Mouse (Mus musculus): Measurements from ENCODE around the gene Eftud2.

DNA sequence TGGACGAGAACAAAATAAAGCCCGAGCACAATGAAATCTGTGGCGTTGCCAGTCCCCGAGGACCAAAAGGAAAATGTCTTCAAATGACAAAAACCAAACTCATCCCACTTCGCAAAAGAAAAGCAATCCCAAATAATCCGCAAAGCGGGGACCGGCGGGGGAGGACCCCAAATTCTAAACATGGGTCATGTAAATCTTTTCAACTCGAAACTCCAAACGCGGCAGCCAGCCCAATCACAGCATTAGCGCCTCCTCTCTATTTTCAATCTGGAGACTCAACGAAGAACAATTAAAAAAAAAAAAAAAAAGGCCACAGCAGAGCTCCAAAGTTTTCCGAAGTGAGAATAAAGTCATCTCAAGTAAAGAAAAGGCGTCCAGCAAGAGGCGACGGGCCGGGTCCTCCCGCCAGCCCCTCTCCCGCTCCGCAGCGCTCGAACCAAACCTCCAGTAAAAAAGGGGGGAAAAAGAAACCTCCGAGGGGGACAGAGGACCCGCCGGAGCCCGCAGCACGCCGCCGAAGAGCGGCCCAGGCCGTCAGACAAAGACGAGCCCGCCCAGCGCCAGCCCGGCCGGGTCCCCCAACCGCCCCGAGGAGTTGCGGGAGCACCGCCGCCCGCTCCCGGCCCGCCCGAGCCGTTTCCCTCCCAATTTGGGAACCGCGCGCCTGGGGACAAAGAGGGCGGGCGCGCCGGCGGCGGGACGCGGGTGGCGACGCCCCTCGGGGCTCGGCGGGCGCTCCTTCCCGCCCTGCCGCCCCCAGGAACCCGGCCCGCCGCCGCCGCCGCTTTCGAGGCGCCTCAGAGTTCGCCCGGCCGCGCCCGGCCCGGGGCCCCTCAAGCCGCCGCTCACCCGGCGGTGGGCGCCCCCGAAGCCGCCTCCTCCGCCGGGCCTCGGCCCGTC is 62.4 kb downstream of the Eftud2 start:
- TF ChIP-seq MAX (IDR thresholded peaks at IDR 0.05): no peak
- no peak for TF ChIP-seq CTCF (IDR thresholded peaks at IDR 0.05; ENCODE audit: control insufficient read depth, insufficient read depth, insufficient read length)
- TF ChIP-seq USF1 (IDR thresholded peaks at IDR 0.05; ENCODE audit: low read depth): no peak
- no peak for TF ChIP-seq FOSL1 (IDR thresholded peaks at IDR 0.05; ENCODE audit: insufficient read depth, low read length, poor library complexity, severe bottlenecking)
- TF ChIP-seq MYOG (IDR thresholded peaks at IDR 0.05; ENCODE audit: control insufficient read depth, extremely low read depth, insufficient read length): no peak
- no peak for TF ChIP-seq MYOD1 (IDR thresholded peaks at IDR 0.05; ENCODE audit: control insufficient read depth, insufficient read length, low read depth)
- no peak for TF ChIP-seq CEBPB (IDR thresholded peaks at IDR 0.05; ENCODE audit: low read depth)
